Mouse (Mus musculus): ENCODE measurements around the gene Coq8b. TPM values are rescaled to one million over a fixed set of nuclear protein-coding genes. Genes with fewer than 3 reads are reported as not detected.

Coq8b gene
- polyA plus RNA-seq, 1 experiment = 31.8 TPM

DNA sequence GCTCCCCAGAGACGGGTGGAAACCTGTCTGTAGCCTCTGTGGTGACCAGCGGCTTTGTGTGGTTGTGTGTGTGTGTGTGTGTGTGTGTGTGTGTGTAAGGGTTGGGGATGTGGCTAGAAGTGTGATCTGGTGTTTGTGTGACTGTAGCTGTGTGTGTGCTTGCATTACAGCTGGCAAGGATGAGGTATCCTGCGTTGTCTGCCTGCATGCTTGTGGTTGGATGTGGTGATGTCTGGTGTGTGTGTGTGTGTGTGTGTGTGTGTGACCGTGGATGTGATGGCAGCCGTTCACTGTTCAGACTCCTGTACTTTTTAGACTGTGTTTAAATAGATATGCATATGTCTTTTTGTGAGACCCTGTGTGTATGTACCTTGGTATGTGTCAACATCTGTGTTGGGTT, 26.9 kb downstream of the Coq8b start:
- Histone ChIP-seq H3K4me1 (ENCODE audit: control insufficient read depth, insufficient read depth, low read length) (peaks cover 7% of the 10 kb centered on the region), H3K4me3 (ENCODE audit: insufficient read depth, low read length) (peak overlapping the region; percentile 82), H3K27ac (ENCODE audit: insufficient read depth, low read length) (peak overlapping the region; percentile 82)
- TF ChIP-seq POLR2A (IDR thresholded peaks at IDR 0.05; ENCODE audit: extremely low read depth, insufficient read depth, low read length) (0 out of 2 replicates have a peak, but pooled peaks have one; percentile 38), CTCF (IDR thresholded peaks at IDR 0.05; ENCODE audit: extremely low read depth, insufficient read depth, low read length) (no peak)

DNA sequence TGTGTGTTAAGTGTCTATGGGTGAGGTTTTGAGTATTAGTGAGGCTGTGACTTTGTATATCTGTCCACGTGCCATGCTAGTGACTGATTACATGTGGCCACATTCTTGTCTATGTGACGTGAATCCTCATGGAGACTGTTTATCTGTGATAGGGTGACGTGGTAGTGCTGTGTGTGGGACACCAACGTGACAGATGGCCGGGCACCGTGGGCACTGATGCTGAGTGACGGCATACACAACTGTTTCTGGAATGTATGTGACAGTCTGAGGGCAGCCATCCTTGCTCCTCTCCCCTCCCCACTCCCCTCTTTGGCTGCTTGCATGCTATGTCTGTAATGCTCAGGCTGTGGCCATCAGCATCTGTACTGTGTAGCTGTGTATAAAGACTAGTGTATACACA, 28.0 kb downstream of the Coq8b start:
- Histone ChIP-seq H3K27ac (ENCODE audit: insufficient read depth, low read length) (no peak overlapping the region), H3K4me1 (ENCODE audit: control insufficient read depth, insufficient read depth, low read length) (peaks cover 10% of the 10 kb centered on the region), H3K4me3 (ENCODE audit: insufficient read depth, low read length) (peak overlapping the region; percentile 82)
- TF ChIP-seq POLR2A (IDR thresholded peaks at IDR 0.05; ENCODE audit: extremely low read depth, insufficient read depth, low read length) (no peak), CTCF (IDR thresholded peaks at IDR 0.05; ENCODE audit: extremely low read depth, insufficient read depth, low read length) (no peak)

DNA sequence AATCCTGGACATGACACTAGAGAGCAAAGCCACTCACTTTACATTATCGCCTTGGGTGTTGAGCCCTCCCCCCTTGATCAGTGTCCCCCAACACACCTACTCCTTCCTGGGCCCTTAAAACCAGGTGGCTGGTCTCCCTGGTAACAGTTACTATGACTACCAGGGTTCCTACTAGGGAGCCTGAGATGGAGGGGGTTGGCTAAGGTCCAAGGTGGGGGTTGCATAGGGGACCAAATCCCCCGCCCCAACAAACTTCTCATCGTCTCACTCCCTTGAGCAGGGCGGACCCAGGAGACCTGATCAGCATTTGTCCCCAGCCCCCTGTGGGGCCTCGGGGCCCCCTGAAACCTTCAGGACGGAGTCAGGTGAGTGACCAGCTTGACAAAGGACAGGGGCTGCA, 29.1 kb downstream of the Coq8b start:
- Histone ChIP-seq H3K4me1 (ENCODE audit: control insufficient read depth, insufficient read depth, low read length) (peaks cover 14% of the 10 kb centered on the region), H3K4me3 (ENCODE audit: insufficient read depth, low read length) (peak overlapping the region; percentile 82; the same call in 1 of the 2 replicates), H3K27ac (ENCODE audit: insufficient read depth, low read length) (no peak overlapping the region)
- TF ChIP-seq CTCF (IDR thresholded peaks at IDR 0.05; ENCODE audit: extremely low read depth, insufficient read depth, low read length) = no peak
- no peak for TF ChIP-seq POLR2A (IDR thresholded peaks at IDR 0.05; ENCODE audit: extremely low read depth, insufficient read depth, low read length)

DNA sequence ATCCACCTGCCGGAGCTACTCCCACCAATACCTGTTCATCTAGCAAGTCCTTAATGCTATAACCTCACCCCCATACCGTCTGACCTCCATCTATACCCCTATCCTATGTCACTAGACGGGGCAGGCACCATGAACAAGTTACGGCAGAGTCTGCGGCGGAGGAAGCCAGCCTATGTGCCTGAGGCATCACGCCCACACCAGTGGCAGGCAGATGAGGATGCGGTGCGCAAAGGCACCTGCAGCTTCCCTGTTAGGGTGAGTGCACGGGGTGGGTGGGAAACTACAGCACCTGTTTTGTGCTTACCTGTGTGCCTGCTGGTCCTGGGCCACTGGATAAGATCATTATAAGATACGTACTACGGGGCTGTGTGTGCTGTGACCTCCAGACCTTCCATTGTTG, 31.9 kb downstream of the Coq8b start:
- TF ChIP-seq POLR2A (IDR thresholded peaks at IDR 0.05; ENCODE audit: extremely low read depth, insufficient read depth, low read length) = no peak
- no peak for TF ChIP-seq CTCF (IDR thresholded peaks at IDR 0.05; ENCODE audit: extremely low read depth, insufficient read depth, low read length)
- Histone ChIP-seq H3K4me1 (ENCODE audit: control insufficient read depth, insufficient read depth, low read length) (peaks cover 14% of the 10 kb centered on the region), H3K4me3 (ENCODE audit: insufficient read depth, low read length) (no peak overlapping the region), H3K27ac (ENCODE audit: insufficient read depth, low read length) (no peak overlapping the region)

DNA sequence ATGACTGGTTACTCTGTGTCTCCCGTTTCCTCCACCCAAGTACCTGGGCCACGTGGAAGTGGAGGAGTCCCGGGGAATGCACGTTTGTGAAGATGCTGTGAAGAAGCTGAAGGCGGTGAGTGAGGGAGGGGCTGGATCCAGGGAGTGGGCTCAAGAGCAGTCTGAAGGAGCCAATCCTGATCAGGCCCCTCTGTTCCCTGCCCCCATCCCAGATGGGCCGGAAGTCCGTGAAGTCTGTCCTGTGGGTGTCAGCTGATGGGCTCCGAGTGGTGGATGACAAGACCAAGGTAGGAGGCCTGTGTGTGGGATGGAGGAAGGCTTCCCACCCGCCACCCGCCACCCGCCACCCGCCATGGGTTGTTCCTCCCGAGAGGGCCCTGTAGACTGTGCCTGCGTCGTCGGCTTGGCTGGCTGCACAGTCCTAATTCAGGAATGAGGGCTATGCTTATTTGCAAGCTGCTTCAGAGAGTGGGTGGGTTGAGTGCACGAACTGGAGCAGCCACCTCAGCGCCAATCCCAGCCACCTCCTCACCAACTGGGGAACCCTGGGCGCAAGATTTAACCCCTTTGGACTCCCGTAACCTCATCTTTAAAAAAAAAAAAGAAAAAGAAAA, 33.8 kb downstream of the Coq8b start:
- no peak overlapping the region for H3K4me3 ChIP-seq (ENCODE audit: insufficient read depth, low read length)
- TF ChIP-seq CTCF (IDR thresholded peaks at IDR 0.05; ENCODE audit: extremely low read depth, insufficient read depth, low read length) (no peak), POLR2A (IDR thresholded peaks at IDR 0.05; ENCODE audit: extremely low read depth, insufficient read depth, low read length) (no peak)
- H3K4me1 ChIP-seq (ENCODE audit: control insufficient read depth, insufficient read depth, low read length) = peaks cover 8% of the 10 kb centered on the region
- H3K27ac ChIP-seq (ENCODE audit: insufficient read depth, low read length) = 0 out of 2 replicates have a peak overlapping the region, but pooled peaks have one; percentile 24

DNA sequence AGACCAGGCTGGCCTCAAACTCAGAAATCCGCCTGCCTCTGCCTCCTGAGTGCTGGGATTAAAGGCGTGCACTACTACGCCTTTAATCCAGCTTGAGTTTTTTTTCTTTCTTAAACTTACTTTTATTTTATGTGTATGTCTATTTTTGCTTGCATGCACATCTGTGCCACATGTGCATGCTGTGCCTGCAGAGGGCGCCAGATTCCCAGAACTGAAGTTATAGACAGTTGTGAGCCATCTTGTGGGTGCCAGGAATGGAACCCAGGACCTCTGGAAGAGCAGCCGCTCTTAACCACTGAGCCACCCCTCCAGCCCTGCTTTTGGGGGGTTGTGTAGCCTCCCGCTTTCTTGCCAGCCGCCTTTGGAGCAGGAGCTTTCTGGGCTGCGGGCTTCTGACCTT, 38.6 kb downstream of the Coq8b start:
- Histone ChIP-seq H3K27ac (ENCODE audit: insufficient read depth, low read length) (no peak overlapping the region), H3K4me1 (ENCODE audit: control insufficient read depth, insufficient read depth, low read length) (no peaks in the 10 kb centered on the region), H3K4me3 (ENCODE audit: insufficient read depth, low read length) (no peak overlapping the region)
- 0 out of 2 replicates have a peak, but pooled peaks have one; percentile 1 for TF ChIP-seq CTCF (IDR thresholded peaks at IDR 0.05; ENCODE audit: extremely low read depth, insufficient read depth, low read length)
- TF ChIP-seq POLR2A (IDR thresholded peaks at IDR 0.05; ENCODE audit: extremely low read depth, insufficient read depth, low read length) = no peak

DNA sequence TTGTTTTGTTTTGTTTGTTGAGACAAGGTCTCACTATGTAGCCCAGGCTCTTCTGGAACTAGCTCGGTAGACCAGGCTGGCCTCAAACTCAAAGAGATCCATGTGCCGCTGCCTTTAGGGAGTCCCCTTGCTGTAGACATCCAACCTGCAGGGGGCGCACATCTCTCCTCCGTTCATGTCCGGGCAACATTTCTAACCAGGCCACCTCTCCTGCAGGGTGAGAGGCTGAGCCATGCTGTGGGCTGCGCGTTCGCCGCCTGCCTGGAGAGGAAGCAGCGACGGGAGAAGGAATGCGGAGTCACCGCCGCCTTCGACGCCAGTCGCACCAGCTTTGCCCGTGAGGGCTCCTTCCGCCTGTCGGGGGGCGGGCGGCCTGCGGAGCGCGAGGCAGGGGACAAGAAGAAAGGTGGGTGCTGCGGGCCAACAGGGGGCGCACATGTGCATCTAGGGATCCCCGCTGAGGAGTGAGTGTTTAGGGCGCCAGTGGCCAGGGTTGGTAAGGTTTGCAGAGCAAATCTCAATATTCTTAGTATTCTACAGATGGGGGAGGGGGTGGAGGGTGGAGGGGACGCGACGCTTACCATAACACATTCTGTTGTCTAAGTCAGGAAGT, 41.0 kb downstream of the Coq8b start:
- Histone ChIP-seq H3K4me1 (ENCODE audit: control insufficient read depth, insufficient read depth, low read length) (no peaks in the 10 kb centered on the region), H3K27ac (ENCODE audit: insufficient read depth, low read length) (no peak overlapping the region), H3K4me3 (ENCODE audit: insufficient read depth, low read length) (no peak overlapping the region)
- TF ChIP-seq POLR2A (IDR thresholded peaks at IDR 0.05; ENCODE audit: extremely low read depth, insufficient read depth, low read length) (no peak), CTCF (IDR thresholded peaks at IDR 0.05; ENCODE audit: extremely low read depth, insufficient read depth, low read length) (peak; percentile 26; the same call in 1 of the 2 replicates)

DNA sequence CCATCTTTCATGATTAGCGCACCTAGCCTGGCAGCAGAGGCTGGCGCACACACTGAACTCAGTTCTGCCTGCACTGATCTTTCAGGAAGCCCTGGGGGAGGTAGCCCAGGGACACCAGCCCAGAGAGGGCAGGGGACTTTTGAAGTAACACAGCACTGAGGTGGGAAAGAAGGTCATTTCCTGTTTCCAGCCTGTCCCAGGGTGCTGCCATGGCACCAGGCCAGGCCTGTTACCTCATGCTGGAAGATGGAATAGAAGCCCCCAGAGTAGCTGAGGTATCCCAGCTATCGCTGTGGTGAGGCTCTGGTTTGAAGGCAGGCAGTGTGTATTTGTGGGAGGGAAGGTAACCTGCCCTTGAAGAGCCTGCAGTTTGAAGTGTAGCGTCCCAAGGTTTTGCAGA, 42.1 kb downstream of the Coq8b start:
- H3K4me1 ChIP-seq (ENCODE audit: control insufficient read depth, insufficient read depth, low read length) = no peaks in the 10 kb centered on the region
- H3K27ac ChIP-seq (ENCODE audit: insufficient read depth, low read length) = no peak overlapping the region
- H3K4me3 ChIP-seq (ENCODE audit: insufficient read depth, low read length) = no peak overlapping the region
- TF ChIP-seq CTCF (IDR thresholded peaks at IDR 0.05; ENCODE audit: extremely low read depth, insufficient read depth, low read length) (no peak), POLR2A (IDR thresholded peaks at IDR 0.05; ENCODE audit: extremely low read depth, insufficient read depth, low read length) (no peak)

DNA sequence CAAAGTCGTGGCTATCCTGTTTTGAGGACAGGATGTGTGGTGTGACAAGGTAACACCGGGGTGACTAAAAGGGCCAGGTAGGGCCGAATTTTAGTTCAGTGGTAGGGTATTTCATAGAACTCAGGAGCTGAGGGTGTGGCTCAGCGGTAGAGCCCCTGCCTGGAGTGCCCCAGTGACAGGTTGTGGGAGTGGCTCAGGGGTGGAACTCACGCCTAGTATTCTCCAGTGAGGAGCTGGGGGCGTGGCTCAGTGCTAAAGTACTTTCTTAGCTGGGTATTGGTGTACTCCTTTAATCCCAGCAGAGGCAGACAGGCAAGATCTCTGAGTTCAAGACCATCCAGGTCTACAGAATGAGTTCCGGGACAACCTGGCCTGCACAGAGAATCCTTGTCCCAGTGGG, 43.2 kb downstream of the Coq8b start:
- Histone ChIP-seq H3K4me1 (ENCODE audit: control insufficient read depth, insufficient read depth, low read length) (no peaks in the 10 kb centered on the region), H3K4me3 (ENCODE audit: insufficient read depth, low read length) (no peak overlapping the region), H3K27ac (ENCODE audit: insufficient read depth, low read length) (no peak overlapping the region)
- TF ChIP-seq POLR2A (IDR thresholded peaks at IDR 0.05; ENCODE audit: extremely low read depth, insufficient read depth, low read length) (no peak), CTCF (IDR thresholded peaks at IDR 0.05; ENCODE audit: extremely low read depth, insufficient read depth, low read length) (no peak)

DNA sequence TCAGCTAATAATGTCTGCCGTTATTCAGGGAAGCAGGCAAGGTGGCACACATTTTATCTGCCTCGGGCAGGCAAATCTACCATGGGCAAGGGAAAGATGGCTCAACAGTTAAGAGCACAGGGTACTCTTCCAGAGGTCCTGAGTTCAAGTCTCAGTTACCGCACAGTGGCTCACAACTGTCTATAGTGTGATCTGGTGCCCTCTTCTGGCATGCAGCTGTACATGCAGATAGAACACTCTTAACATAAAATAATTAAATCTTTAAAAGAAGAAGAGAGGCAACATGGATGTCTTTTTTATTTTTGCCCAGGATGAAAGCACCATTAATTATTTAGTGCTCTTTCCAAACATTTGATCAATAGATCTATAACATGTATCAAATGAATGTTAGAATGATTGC, 44.4 kb downstream of the Coq8b start:
- Histone ChIP-seq H3K27ac (ENCODE audit: insufficient read depth, low read length) (no peak overlapping the region), H3K4me3 (ENCODE audit: insufficient read depth, low read length) (no peak overlapping the region), H3K4me1 (ENCODE audit: control insufficient read depth, insufficient read depth, low read length) (no peaks in the 10 kb centered on the region)
- TF ChIP-seq CTCF (IDR thresholded peaks at IDR 0.05; ENCODE audit: extremely low read depth, insufficient read depth, low read length) (peak; percentile 46), POLR2A (IDR thresholded peaks at IDR 0.05; ENCODE audit: extremely low read depth, insufficient read depth, low read length) (no peak)
